Comparison of ENCODE assay signal across 18 mouse cellular contexts in genomic region chr7:123507946-123508345, GRCm38 (mm10). TPM values are rescaled to one million over a fixed set of nuclear protein-coding genes. Genes with fewer than 3 reads are reported as not detected.
"Had no signal": no experiment of that assay in that cellular context is flagged by ENCODE, and none has a peak within 500 bp of the region (broad histone marks: within the 10 kb centered on the region; RNA-seq: fewer than 3 reads in every experiment).

No protein-coding gene starts in this region.

- ATAC-seq: liver, embryonic 12.5 days had no signal

- DNase-seq: kidney, adult 8-10 months; kidney, postnatal 10 days; kidney, postnatal 36 days; liver; lung, adult 18-20 months; lung, postnatal 10 days; lung, postnatal 36 days; midbrain, embryonic 14.5 days; thymus, adult 18-20 months; thymus, postnatal 36 days had no signal

RNA-seq across cellular contexts. Expression of gene Aqp8, which starts 45.9 kb away (rescaled TPM):
- total RNA-seq: layer of hippocampus, adult 18-20 months; layer of hippocampus, postnatal 14 days; left cerebral cortex, postnatal 25 days had no signal
- polyA plus RNA-seq: limb, embryonic 13.5 days; lung, embryonic 15.5 days; midbrain, embryonic 14.5 days; neural tube, embryonic 14.5 days; urinary bladder, adult 2 months had no signal
